Mouse (Mus musculus) lung, postnatal 14 days (tissue): ENCODE measurements at regions not wholly inside any gene's neighbourhood (a gene's known extent, or its start where the extent isn't known, plus 50 kb on each side); places are given as distances from the start of the nearest gene placed in this dataset.

Experiments used
- DNase-seq: peaks from one replicate; pipeline ENCODE4 v3.0.0; 2021

GRCm38 (mm10) chr2:19049877-19050731 lies 52.0 kb downstream of the 4930426L09Rik start:
- DNase-seq: no peak

- no peak for DNase-seq
These were observed 57.4 kb downstream of the 4930426L09Rik start for GRCm38 (mm10) chr2:19055500-19055899.

GRCm38 (mm10) chr2:19057859-19058258 lies 59.7 kb downstream of the 4930426L09Rik start:
- DNase-seq: no peak

GRCm38 (mm10) chr2:19058765-19059164 lies 60.6 kb downstream of the 4930426L09Rik start:
- no peak for DNase-seq

GRCm38 (mm10) chr2:19059246-19059645 lies 61.1 kb downstream of the 4930426L09Rik start:
- DNase-seq: no peak

- DNase-seq: no peak
These were observed 62.2 kb downstream of the 4930426L09Rik start for GRCm38 (mm10) chr2:19060218-19060915.

- DNase-seq: peak; percentile 34
These were observed 66.6 kb downstream of the 4930426L09Rik start for GRCm38 (mm10) chr2:19064560-19065362.

GRCm38 (mm10) chr2:19065511-19065910 lies 67.4 kb downstream of the 4930426L09Rik start:
- DNase-seq: no peak

GRCm38 (mm10) chr2:19068161-19068560 lies 70.0 kb downstream of the 4930426L09Rik start:
- DNase-seq: no peak

GRCm38 (mm10) chr2:19083816-19084215 lies 85.7 kb downstream of the 4930426L09Rik start:
- DNase-seq: no peak

- no peak for DNase-seq
These were observed 87.0 kb downstream of the 4930426L09Rik start for GRCm38 (mm10) chr2:19085105-19085504.

GRCm38 (mm10) chr2:19086167-19086566 lies 88.0 kb downstream of the 4930426L09Rik start:
- no peak for DNase-seq

- DNase-seq: no peak
These were observed 88.5 kb downstream of the 4930426L09Rik start for GRCm38 (mm10) chr2:19086621-19087020.

GRCm38 (mm10) chr2:19099384-19099783 lies 99.7 kb upstream of the Armc3 start:
- no peak for DNase-seq

GRCm38 (mm10) chr2:19108753-19109152 lies 90.3 kb upstream of the Armc3 start:
- no peak for DNase-seq

GRCm38 (mm10) chr2:19119871-19120270 lies 79.2 kb upstream of the Armc3 start:
- DNase-seq: no peak

GRCm38 (mm10) chr2:19132864-19133263 lies 66.2 kb upstream of the Armc3 start:
- DNase-seq: no peak

GRCm38 (mm10) chr2:19142586-19142985 lies 56.5 kb upstream of the Armc3 start:
- no peak for DNase-seq

GRCm38 (mm10) chr2:19145412-19145811 lies 53.7 kb upstream of the Armc3 start:
- DNase-seq: no peak

GRCm38 (mm10) chr2:19145881-19146280 lies 53.2 kb upstream of the Armc3 start:
- DNase-seq: peak; percentile 43

GRCm38 (mm10) chr2:19146289-19146688 lies 52.8 kb upstream of the Armc3 start:
- DNase-seq: peak; percentile 11

- peak; percentile 22 for DNase-seq
These were observed 50.3 kb upstream of the Armc3 start for GRCm38 (mm10) chr2:19148812-19149211.
